Mouse (Mus musculus): ENCODE data around the gene Irf2bp2.

Irf2bp2 gene

GRCm38 (mm10) chr8:126573079-126573694 is 20.6 kb downstream of the Irf2bp2 start:
- in situ Hi-C loops (cut with MseI, MboI) = no loop called here

- in situ Hi-C loops (cut with MseI, MboI) = no loop called here
These were observed 22.6 kb downstream of the Irf2bp2 start for GRCm38 (mm10) chr8:126571065-126571660.

GRCm38 (mm10) chr8:126570521-126571040 is 23.2 kb downstream of the Irf2bp2 start:
- in situ Hi-C loops (cut with MseI, MboI) = no loop called here

- in situ Hi-C loops (cut with MseI, MboI) = no loop called here
These were observed 23.7 kb downstream of the Irf2bp2 start for GRCm38 (mm10) chr8:126570046-126570445.

- in situ Hi-C loops (cut with MseI, MboI) = no loop called here
These were observed 24.1 kb downstream of the Irf2bp2 start for GRCm38 (mm10) chr8:126569638-126570037.

GRCm38 (mm10) chr8:126567674-126568073 is 26.1 kb downstream of the Irf2bp2 start:
- in situ Hi-C loops (cut with MseI, MboI) = no loop called here

GRCm38 (mm10) chr8:126566446-126567062 is 27.2 kb downstream of the Irf2bp2 start:
- in situ Hi-C loops (cut with MseI, MboI) = no loop called here

GRCm38 (mm10) chr8:126565954-126566445 is 27.8 kb downstream of the Irf2bp2 start:
- in situ Hi-C loops (cut with MseI, MboI) = no loop called here

GRCm38 (mm10) chr8:126565231-126565781 is 28.5 kb downstream of the Irf2bp2 start:
- in situ Hi-C loops (cut with MseI, MboI) = no loop called here

GRCm38 (mm10) chr8:126564551-126565154 is 29.1 kb downstream of the Irf2bp2 start:
- in situ Hi-C loops (cut with MseI, MboI) = no loop called here

GRCm38 (mm10) chr8:126561316-126561841 is 32.4 kb downstream of the Irf2bp2 start:
- in situ Hi-C loops (cut with MseI, MboI) = no loop called here

GRCm38 (mm10) chr8:126558400-126558953 is 35.3 kb downstream of the Irf2bp2 start:
- in situ Hi-C loops (cut with MseI, MboI) = no loop called here

- in situ Hi-C loops (cut with MseI, MboI) = no loop called here
These were observed 36.4 kb downstream of the Irf2bp2 start for GRCm38 (mm10) chr8:126557403-126557802.

- in situ Hi-C loops (cut with MseI, MboI) = no loop called here
These were observed 37.1 kb downstream of the Irf2bp2 start for GRCm38 (mm10) chr8:126556691-126557090.

GRCm38 (mm10) chr8:126554741-126555140 is 39.0 kb downstream of the Irf2bp2 start:
- in situ Hi-C loops (cut with MseI, MboI) = no loop called here

- in situ Hi-C loops (cut with MseI, MboI) = no loop called here
These were observed 41.9 kb downstream of the Irf2bp2 start for GRCm38 (mm10) chr8:126551871-126552270.

- in situ Hi-C loops (cut with MseI, MboI) = no loop called here
These were observed 42.8 kb downstream of the Irf2bp2 start for GRCm38 (mm10) chr8:126550944-126551357.

GRCm38 (mm10) chr8:126547841-126548240 is 45.9 kb downstream of the Irf2bp2 start:
- in situ Hi-C loops (cut with MseI, MboI) = no loop called here

- in situ Hi-C loops (cut with MseI, MboI) = no loop called here
These were observed 46.4 kb downstream of the Irf2bp2 start for GRCm38 (mm10) chr8:126547361-126547760.

GRCm38 (mm10) chr8:126546480-126546879 is 47.3 kb downstream of the Irf2bp2 start:
- in situ Hi-C loops (cut with MseI, MboI) = no loop called here

GRCm38 (mm10) chr8:126543407-126543806 is 50.4 kb downstream of the Irf2bp2 start:
- in situ Hi-C loops (cut with MseI, MboI) = no loop called here
